Mouse (Mus musculus) hindbrain, embryonic 15.5 days (tissue): Measurements from ENCODE around the gene Cd300ld4. TPM values are rescaled to one million over a fixed set of nuclear protein-coding genes. Genes with fewer than 3 reads are reported as not detected.
"Not testable (repeated sequence)": the region's sequence is repeated elsewhere in the genome, so short reads cannot be mapped to it uniquely, and the experiment has no call there.

Experiments used
- ATAC-seq: fragments of 200-750 bp; cut with Nextera tagmentation; 2 replicates; pipeline ENCODE4 v1.8.0; 2017; ENCODE audit warnings: low read depth, moderate number of reproducible peaks, moderate TSS enrichment; ENCODE audit not compliant: low FRiP score
- H3K27ac ChIP-seq: fragments of 300-500 bp; sonication (generic); replicated peaks from 2 replicates; pipeline ENCODE4 v1.5.1; 2015; ENCODE audit warnings: mild to moderate bottlenecking, inconsistent platforms
- H3K27me3 ChIP-seq: fragments of 300-500 bp; sonication (generic); 2 replicates; pipeline ENCODE4 v1.6.1; 2015; ENCODE audit warnings: control low read depth, inconsistent platforms
- H3K36me3 ChIP-seq: fragments of 300-500 bp; sonication (generic); 2 replicates; pipeline ENCODE4 v1.6.1; 2015; ENCODE audit warnings: control low read depth, inconsistent platforms
- H3K4me1 ChIP-seq: fragments of 300-500 bp; sonication (generic); replicated peaks from 2 replicates; pipeline ENCODE4 v1.6.1; 2015; ENCODE audit warnings: control low read depth, inconsistent platforms
- H3K4me2 ChIP-seq: fragments of 300-500 bp; sonication (generic); 2 replicates; pipeline ENCODE4 v1.6.1; 2015; ENCODE audit warnings: moderate library complexity, mild to moderate bottlenecking, inconsistent platforms
- H3K4me3 ChIP-seq: fragments of 300-500 bp; sonication (generic); 2 replicates; pipeline ENCODE4 v1.5.1; 2015; ENCODE audit warnings: mild to moderate bottlenecking, inconsistent platforms
- H3K9ac ChIP-seq: fragments of 300-500 bp; sonication (generic); 2 replicates; pipeline ENCODE4 v1.6.1; 2015; ENCODE audit warnings: inconsistent platforms
- H3K9me3 ChIP-seq: fragments of 300-500 bp; sonication (generic); 2 replicates; pipeline ENCODE4 v1.6.1; 2016; ENCODE audit warnings: control low read depth, inconsistent platforms
- WGBS: fragments of 180-500 bp; shearing (Covaris S2); methylation state at CpG from one replicate; pipeline ENCODE4 v1.1.7; 2015; 5-methylcytosine and 5-hydroxymethylcytosine counted together
- polyA plus RNA-seq: library from polyadenylated mRNA; unstranded; fragments of >200 nt; fragmentation: Nextera tagmentation; extraction: Ambion mirVana; gene quantifications from 2 replicates; pipeline ENCODE4 v1.2.1, GENCODE M21; 2015

Gene Cd300ld4
- polyA plus RNA-seq, 1 experiment from 2014 or later: not detected

DNA sequence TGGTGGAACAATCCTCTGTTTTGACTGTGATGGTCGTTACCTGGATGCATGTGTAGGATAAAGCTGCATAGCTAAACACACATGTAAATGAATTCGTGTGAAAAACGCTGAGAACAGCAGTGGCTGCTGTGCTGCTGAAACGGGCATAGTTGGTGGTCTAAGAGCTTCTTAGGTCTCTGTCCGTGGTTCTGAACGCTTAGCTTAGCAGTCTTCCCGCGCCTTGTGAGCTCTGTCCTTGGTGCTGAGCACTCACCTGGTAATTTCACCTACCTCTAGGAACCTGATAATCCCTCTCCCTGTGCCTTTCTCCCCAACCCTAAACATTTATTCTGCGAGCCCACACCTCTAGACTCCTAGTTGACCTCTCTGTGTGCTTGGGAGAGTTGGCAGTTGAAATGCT lies 25.4 kb upstream of the Cd300ld4 start:
- H3K4me3 ChIP-seq: no peak overlapping the region
- H3K9me3 ChIP-seq: no peaks in the 10 kb centered on the region
- 6% methylated on average over 9 of the region's 9 CpGs for WGBS
- H3K27ac ChIP-seq: no peak overlapping the region
- no peaks in the 10 kb centered on the region for H3K36me3 ChIP-seq
- no peak for ATAC-seq
- no peak overlapping the region for H3K4me2 ChIP-seq
- H3K4me1 ChIP-seq: no peaks in the 10 kb centered on the region
- H3K27me3 ChIP-seq: no peaks in the 10 kb centered on the region
- H3K9ac ChIP-seq: no peak overlapping the region

DNA sequence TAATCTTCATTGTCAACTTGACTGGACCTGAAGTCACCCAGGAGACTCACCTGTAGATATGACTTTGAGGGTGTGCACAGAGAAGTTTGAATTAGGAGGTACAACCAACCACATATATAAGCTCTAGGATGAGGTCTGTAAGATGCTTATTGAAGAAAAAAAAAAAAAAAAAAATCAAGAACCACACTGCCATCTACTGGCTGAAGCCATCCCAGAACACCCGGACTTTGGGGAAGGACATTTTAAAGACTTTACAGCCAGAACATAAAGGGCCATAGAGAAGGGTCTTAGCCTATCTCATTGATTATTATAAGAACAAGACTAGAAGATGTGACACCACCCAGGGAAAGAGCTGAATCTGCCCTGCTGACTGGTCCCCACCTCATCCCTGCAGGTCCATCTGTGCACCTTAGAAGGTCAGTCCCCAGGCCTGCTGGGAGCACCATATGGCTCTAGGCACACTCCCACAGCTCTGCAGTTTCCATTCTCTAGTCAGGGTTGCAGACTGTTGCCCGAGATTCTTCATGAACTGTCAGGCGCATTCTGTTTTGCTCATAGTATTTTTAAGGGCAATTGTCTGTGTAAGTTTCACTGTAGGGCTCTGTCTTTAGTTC lies 22.6 kb upstream of the Cd300ld4 start:
- Histone ChIP-seq H3K4me2 (no peak overlapping the region), H3K4me1 (no peaks in the 10 kb centered on the region), H3K27me3 (no peaks in the 10 kb centered on the region), H3K27ac (no peak overlapping the region), H3K9me3 (no peaks in the 10 kb centered on the region), H3K4me3 (no peak overlapping the region), H3K9ac (no peak overlapping the region), H3K36me3 (no peaks in the 10 kb centered on the region)
- WGBS: 40% methylated on average over 3 of the region's 3 CpGs
- no peak for ATAC-seq

DNA sequence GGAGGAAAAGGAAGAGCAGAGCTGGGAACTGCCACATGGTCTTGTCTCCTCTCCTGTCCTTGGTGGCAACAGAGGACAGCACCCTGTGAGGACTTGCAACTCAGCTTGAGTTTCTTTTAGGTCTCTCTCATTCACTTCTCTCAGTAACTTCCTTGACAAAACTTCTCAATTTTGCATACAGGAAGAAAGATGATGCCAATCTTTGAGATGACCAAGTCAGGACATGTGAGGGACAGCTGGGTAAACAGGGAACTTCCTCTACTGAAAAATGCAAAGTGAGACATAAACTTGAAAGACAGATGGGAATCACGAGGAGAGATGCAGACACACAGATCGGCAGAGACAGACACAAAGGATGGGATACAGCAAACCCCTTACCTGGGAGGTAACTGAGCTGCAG lies 21.4 kb upstream of the Cd300ld4 start, which contains the start of gene Cd300ld3:
Gene Cd300ld3 (minus strand): TSS at position 151 of the 400 bp plus-strand sequence.
- H3K27me3 ChIP-seq: no peaks in the 10 kb centered on the region
- H3K9me3 ChIP-seq: no peaks in the 10 kb centered on the region
- no peak within 1 kb of the TSS for H3K4me2 ChIP-seq
- 81% methylated on average over 2 of the region's 2 CpGs for WGBS
- ATAC-seq: no peak
- no peaks in the 10 kb centered on the region for H3K4me1 ChIP-seq
- H3K36me3 ChIP-seq: no peaks in the 10 kb centered on the region
- no peak within 1 kb of the TSS for H3K4me3 ChIP-seq
- H3K27ac ChIP-seq: no peak within 1 kb of the TSS
- H3K9ac ChIP-seq: no peak within 1 kb of the TSS

DNA sequence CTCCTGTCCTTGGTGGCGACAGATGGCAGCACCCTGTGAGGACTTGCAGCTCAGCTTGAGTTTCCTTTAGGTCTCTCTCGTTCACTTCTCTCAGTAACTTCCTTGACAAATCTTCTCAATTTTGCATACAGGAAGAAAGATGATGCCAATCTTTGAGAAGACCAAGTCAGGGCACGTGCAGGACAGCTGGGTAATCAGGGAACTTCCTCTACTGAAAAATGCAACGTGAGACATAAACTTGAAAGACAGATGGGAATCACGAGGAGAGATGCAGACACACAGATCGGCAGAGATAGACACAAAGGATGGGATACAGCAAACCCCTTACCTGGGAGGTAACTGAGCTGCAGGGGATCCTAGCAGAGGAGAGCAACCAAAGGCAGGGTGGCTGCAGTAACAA lies 10.9 kb upstream of the Cd300ld4 start, which contains the start of gene Cd300ld5:
Gene Cd300ld5 (minus strand): TSS at position 101 of the 400 bp plus-strand sequence.
- not testable (repeated sequence) for ATAC-seq, H3K27me3 ChIP-seq

DNA sequence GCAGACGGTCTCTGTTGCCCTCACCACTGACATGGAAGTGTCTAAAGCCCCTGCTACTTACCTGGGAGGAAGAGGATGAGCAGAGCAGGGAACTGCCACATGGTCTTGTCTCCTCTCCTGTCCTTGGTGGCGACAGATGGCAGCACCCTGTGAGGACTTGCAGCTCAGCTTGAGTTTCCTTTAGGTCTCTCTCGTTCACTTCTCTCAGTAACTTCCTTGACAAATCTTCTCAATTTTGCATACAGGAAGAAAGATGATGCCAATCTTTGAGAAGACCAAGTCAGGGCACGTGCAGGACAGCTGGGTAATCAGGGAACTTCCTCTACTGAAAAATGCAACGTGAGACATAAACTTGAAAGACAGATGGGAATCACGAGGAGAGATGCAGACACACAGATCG lies 10.7 kb downstream of the Cd300ld4 start, which contains the start of gene Cd300ld2:
Gene Cd300ld2 (minus strand): TSS at position 101 of the 400 bp plus-strand sequence.
- not testable (repeated sequence) for H3K4me1 ChIP-seq, H3K4me2 ChIP-seq, H3K27me3 ChIP-seq, H3K36me3 ChIP-seq, ATAC-seq, H3K27ac ChIP-seq, H3K4me3 ChIP-seq, H3K9me3 ChIP-seq, H3K9ac ChIP-seq
- WGBS: no CpG with 5 or more reads among the region's 7 CpGs

More for the DNA sequence above, 10.9 kb upstream of the Cd300ld4 start, which contains the start of gene Cd300ld5:
- H3K4me1 ChIP-seq, H3K4me2 ChIP-seq, H3K27ac ChIP-seq, H3K4me3 ChIP-seq, H3K9ac ChIP-seq, H3K9me3 ChIP-seq, H3K36me3 ChIP-seq: not testable (repeated sequence)
- no CpG with 5 or more reads among the region's 6 CpGs for WGBS

DNA sequence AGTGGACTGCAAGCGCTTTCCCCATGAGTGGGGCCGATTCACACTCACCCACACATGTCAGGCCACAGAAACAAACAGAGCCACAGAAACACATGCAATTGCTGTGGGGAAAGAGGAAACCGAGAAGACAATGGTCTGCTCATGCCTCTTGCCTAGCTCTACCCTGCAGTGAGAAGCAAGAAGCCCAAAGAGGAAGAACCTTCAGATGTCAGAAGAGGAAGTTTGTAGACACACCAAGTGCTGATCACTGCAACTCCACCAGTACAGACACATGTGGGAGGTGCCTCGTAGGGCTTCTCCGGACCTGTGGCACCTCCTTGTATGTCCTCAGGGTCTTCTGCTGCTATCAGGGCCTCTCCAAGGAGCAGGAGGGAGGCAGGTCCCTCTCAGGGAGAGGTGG lies 22.7 kb downstream of the Cd300ld4 start:
- no peak overlapping the region for H3K27ac ChIP-seq
- H3K4me1 ChIP-seq: no peaks in the 10 kb centered on the region
- H3K27me3 ChIP-seq: no peaks in the 10 kb centered on the region
- H3K4me3 ChIP-seq: no peak overlapping the region
- WGBS: 92% methylated on average over 5 of the region's 5 CpGs
- no peak overlapping the region for H3K4me2 ChIP-seq
- ATAC-seq: no peak
- H3K36me3 ChIP-seq: no peaks in the 10 kb centered on the region
- no peaks in the 10 kb centered on the region for H3K9me3 ChIP-seq
- no peak overlapping the region for H3K9ac ChIP-seq

DNA sequence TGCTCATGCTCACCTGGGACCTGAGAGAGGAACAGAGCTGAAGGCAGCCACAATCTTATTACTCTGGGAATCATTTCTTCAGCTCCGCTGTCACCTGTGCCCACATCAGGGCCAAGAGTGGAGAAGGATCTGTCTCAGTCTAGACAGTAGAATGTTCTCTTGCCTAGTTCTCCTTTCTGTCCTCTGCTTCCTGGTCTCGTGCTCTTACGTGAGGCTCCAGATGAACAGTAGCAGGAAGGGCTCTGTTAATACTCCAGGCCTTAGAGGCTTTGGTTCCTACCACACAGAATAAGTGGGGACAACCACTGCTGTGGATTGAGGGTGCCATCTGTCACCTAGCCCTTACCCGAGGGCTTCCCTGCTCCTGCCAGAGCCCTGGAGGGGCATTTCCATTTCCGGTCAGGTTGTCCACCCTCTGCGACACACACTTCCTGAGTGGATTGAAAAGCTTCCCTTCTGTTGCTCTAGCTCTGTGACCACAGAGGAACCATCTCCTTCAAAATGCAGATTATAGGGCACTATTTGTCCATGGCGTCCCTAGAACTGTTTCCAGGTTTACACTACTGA lies 25.3 kb downstream of the Cd300ld4 start, which contains the start of gene Cd300c2:
Gene Cd300c2 (minus strand): TSS at position 407 of the 567 bp plus-strand sequence.
- no peak within 1 kb of the TSS for H3K9ac ChIP-seq
- H3K4me2 ChIP-seq: no peak within 1 kb of the TSS
- H3K4me3 ChIP-seq: no peak within 1 kb of the TSS
- no peaks in the 10 kb centered on the region for H3K27me3 ChIP-seq
- H3K27ac ChIP-seq: no peak within 1 kb of the TSS
- no peaks in the 10 kb centered on the region for H3K4me1 ChIP-seq
- no peaks in the 10 kb centered on the region for H3K9me3 ChIP-seq
- 87% methylated on average over 7 of the region's 7 CpGs for WGBS
- H3K36me3 ChIP-seq: no peaks in the 10 kb centered on the region
- no peak for ATAC-seq

DNA sequence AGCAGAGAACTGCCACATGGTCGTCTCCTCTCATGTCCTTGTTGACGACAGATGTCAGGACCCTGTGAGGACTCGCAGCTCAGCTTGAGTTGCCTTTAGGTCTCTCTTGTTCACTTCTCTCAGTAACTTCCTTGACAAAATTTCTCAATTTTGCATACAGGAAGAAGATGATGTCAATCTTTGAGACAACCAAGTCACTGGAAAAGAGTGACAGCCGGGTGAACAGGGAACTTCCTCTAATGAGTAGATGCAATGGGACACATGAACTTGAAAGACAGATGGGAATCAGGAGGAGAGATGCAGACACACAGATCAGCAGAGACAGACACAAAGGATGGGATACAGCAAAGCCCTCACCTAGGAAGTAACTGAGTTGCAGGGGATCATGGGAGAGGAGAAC lies 37.0 kb downstream of the Cd300ld4 start, which contains the start of gene Cd300ld:
Gene Cd300ld (minus strand): TSS at position 130 of the 400 bp plus-strand sequence.
- no peak within 1 kb of the TSS for H3K4me3 ChIP-seq
- ATAC-seq: no peak
- no peaks in the 10 kb centered on the region for H3K27me3 ChIP-seq
- H3K9me3 ChIP-seq: no peaks in the 10 kb centered on the region
- no peak within 1 kb of the TSS for H3K4me2 ChIP-seq
- H3K36me3 ChIP-seq: no peaks in the 10 kb centered on the region
- 84% methylated on average over 4 of the region's 4 CpGs for WGBS
- no peak within 1 kb of the TSS for H3K9ac ChIP-seq
- no peak within 1 kb of the TSS for H3K27ac ChIP-seq
- no peaks in the 10 kb centered on the region for H3K4me1 ChIP-seq

DNA sequence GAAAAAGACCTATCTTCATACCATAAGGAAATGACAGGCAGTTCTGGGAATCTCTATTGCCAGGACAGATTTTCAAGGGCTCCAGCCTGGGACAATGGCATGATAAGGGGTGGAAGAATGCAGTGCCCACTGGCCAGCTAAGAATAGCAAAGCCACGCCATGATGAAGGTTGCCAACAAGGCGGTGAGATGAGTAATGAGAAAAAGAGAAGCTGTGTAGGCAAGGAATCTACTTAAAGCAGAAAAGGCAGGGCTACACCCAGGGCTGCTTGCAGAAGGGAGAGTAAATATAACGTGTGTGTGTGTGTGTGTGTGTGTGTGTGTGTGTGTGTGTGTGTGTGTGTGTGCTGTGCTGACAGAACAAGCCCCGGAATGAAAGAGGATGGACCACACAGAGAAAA lies 44.9 kb downstream of the Cd300ld4 start:
- Histone ChIP-seq H3K4me3 (no peak overlapping the region), H3K27me3 (no peaks in the 10 kb centered on the region), H3K9me3 (peaks cover 4% of the 10 kb centered on the region; the same call in 1 of the 2 replicates), H3K36me3 (no peaks in the 10 kb centered on the region), H3K9ac (no peak overlapping the region), H3K4me2 (no peak overlapping the region), H3K27ac (no peak overlapping the region), H3K4me1 (no peaks in the 10 kb centered on the region)
- 77% methylated on average over 4 of the region's 4 CpGs for WGBS
- ATAC-seq: no peak

DNA sequence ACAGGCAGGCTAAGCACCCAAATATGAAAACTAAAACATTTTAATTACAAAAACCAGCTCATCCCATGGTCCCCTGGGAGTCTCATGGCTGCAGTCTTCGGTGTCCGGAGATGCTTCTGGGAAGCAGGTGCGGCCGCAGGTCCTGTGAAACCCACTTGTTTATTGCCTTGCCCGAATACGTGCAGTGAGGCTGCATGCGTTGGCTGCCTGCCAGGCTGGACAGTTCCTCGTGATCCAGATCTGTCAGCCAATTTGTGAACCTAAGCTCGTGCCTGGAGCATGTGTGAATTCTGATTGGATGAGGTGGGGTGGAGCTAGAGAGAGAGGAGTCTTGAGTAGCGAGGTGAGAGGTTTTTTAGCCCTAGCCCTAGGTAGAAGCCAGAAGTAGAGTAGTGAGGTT lies 54.1 kb downstream of the Cd300ld4 start:
- H3K4me3 ChIP-seq: no peak overlapping the region
- H3K36me3 ChIP-seq: no peaks in the 10 kb centered on the region
- 81% methylated on average over 10 of the region's 10 CpGs for WGBS
- H3K4me1 ChIP-seq: no peaks in the 10 kb centered on the region
- no peak overlapping the region for H3K4me2 ChIP-seq
- no peaks in the 10 kb centered on the region for H3K27me3 ChIP-seq
- no peak overlapping the region for H3K9ac ChIP-seq
- no peak for ATAC-seq
- no peak overlapping the region for H3K27ac ChIP-seq
- H3K9me3 ChIP-seq: no peaks in the 10 kb centered on the region; the same call in 1 of the 2 replicates
